Mouse (Mus musculus): Measurements from ENCODE around the gene Larp7. TPM values are rescaled to one million over a fixed set of nuclear protein-coding genes. Genes with fewer than 3 reads are reported as not detected.

Gene Larp7
- 25.3 and 26.0 TPM in 2 replicates for polyA plus RNA-seq (2015; fragmentation: Nextera tagmentation; extraction: Ambion mirVana)

DNA sequence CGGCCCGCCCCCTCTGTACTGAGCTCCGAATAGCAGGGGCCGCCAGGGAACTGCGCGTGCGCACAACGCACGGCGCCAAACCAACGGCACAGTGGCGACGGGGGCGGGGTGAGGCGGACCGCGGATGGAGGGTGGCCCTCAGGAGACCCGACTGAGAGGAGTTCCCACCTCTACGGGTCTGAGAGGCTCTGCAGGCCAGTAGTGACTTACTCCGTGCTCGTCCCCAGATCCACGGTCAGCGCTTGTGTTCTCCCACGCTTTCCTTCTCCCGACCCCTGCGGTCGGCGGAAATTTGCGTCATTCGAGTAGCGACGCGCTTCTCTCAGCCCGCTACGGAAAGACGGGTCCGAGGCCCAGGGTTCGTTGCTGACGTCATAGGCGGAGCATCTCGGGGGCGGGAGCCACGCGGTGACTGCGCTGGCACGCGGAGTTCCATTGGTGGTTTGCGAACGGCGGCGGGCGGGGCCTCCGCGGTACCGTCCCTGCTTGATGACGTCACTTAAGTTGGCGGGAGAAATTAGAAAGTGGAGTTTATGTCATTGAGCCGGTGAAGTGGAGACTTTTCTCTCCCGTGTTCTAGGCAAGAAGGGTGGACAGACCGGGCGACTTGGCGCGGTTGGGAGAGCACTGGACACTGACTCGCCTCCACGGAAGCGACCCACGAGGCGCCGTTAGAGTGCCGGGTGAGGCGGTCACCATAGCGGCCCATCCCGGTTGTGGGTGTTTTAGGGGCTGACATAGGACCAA, at the start of gene Larp7, which contains the start of gene Zgrf1:
Gene Larp7, minus strand, starts transcription at position 377 of the 747 bp plus-strand sequence.
Gene Zgrf1, plus strand, starts transcription at position 517 of the 747 bp plus-strand sequence.
- H3K36me3 ChIP-seq (replicated peaks), result no peaks in the 10 kb centered on the region
- peak; percentile 99 for ATAC-seq (replicated peaks)
- under 1% methylated on average over 73 of the region's 73 CpGs for WGBS

DNA sequence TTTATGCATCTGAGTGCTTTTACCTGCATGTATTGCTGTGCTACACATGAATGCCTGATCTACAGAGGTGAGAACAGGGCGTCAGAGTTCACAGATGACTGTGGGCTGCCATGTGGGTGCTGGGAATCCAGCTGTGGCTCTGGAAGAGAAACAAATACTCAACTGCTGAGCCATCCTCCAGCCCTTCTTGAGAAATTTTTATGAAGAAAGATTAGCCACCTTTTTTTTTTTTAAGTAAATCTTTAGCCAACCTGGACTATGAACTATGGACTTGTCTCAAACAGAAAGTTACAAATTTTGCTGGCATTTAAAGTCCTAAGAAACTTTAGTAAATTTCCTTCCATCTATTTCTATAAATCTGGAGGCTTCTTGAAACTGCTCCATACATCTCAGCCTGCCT, 44.0 kb upstream of the Larp7 start:
- Histone ChIP-seq H3K4me2 (no peak overlapping the region), H3K27me3 (replicated peaks) (no peaks in the 10 kb centered on the region), H3K9me3 (no peaks in the 10 kb centered on the region), H3K4me1 (no peaks in the 10 kb centered on the region), H3K4me3 (no peak overlapping the region), H3K27ac (no peak overlapping the region), H3K36me3 (replicated peaks) (no peaks in the 10 kb centered on the region), H3K9ac (no peak overlapping the region)
- 90% methylated on average over 1 of the region's 1 CpGs for WGBS
- no peak for ATAC-seq (replicated peaks)

More for the DNA sequence above, at the start of gene Larp7, which contains the start of gene Zgrf1:
- Histone ChIP-seq H3K4me2 (peak within 1 kb of the TSS; percentile 85), H3K4me3 (peak within 1 kb of the TSS; percentile 74), H3K9ac (peak within 1 kb of the TSS; percentile 67), H3K27ac (peak within 1 kb of the TSS; percentile 95), H3K4me1 (peaks cover 7% of the 10 kb centered on the region), H3K27me3 (replicated peaks) (no peaks in the 10 kb centered on the region), H3K9me3 (no peaks in the 10 kb centered on the region)

GRCm38 (mm10) chr3:127572557-127572956, 19.4 kb upstream of the Larp7 start:
- ATAC-seq (replicated peaks), result no peak
- H3K9me3 ChIP-seq, result no peaks in the 10 kb centered on the region
- no peak overlapping the region for H3K4me2 ChIP-seq
- WGBS, result 61% methylated on average over 4 of the region's 4 CpGs
- no peaks in the 10 kb centered on the region for H3K4me1 ChIP-seq
- no peak overlapping the region for H3K27ac ChIP-seq
- H3K4me3 ChIP-seq, result no peak overlapping the region
- H3K27me3 ChIP-seq (replicated peaks), result no peaks in the 10 kb centered on the region
- H3K36me3 ChIP-seq (replicated peaks), result no peaks in the 10 kb centered on the region
- H3K9ac ChIP-seq, result no peak overlapping the region

- H3K4me3 ChIP-seq, result no peak overlapping the region
- no peak for ATAC-seq (replicated peaks)
- whole genome bisulfite sequencing, result 76% methylated on average over 3 of the region's 3 CpGs
Measured at GRCm38 (mm10) chr3:127565129-127565528, 12.0 kb upstream of the Larp7 start.

DNA sequence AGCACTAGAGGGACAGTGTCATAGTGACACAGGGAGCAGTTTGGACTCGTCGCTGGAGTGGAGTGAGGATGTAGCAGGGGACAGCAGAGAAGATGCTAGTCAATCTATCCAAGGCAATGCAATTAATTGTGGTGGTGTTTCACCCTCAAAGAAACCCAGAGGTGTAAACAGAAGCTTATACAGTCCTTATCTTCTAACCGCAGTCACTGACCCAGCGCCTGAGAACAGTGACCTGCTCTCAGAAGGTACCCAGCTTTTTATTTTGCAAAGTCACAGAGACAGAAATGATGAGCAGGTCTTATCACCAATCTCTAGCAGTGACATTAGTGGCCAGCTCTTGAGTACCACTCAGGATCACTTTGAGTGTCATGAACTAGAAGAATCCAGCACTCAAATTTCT, 9.8 kb upstream of the Larp7 start:
- Histone ChIP-seq H3K27ac (no peak overlapping the region), H3K9me3 (no peaks in the 10 kb centered on the region), H3K4me3 (no peak overlapping the region), H3K4me1 (no peaks in the 10 kb centered on the region), H3K4me2 (no peak overlapping the region), H3K27me3 (replicated peaks) (no peaks in the 10 kb centered on the region), H3K9ac (no peak overlapping the region), H3K36me3 (replicated peaks) (no peaks in the 10 kb centered on the region)
- 98% methylated on average over 4 of the region's 4 CpGs for WGBS
- ATAC-seq (replicated peaks), result no peak

More at GRCm38 (mm10) chr3:127565129-127565528, 12.0 kb upstream of the Larp7 start:
- Histone ChIP-seq H3K36me3 (replicated peaks) (no peaks in the 10 kb centered on the region), H3K4me1 (no peaks in the 10 kb centered on the region), H3K9ac (no peak overlapping the region), H3K4me2 (no peak overlapping the region), H3K27me3 (replicated peaks) (no peaks in the 10 kb centered on the region), H3K9me3 (no peaks in the 10 kb centered on the region), H3K27ac (no peak overlapping the region)

GRCm38 (mm10) chr3:127558201-127558600, 5.1 kb upstream of the Larp7 start:
- Histone ChIP-seq H3K4me3 (no peak overlapping the region), H3K4me2 (no peak overlapping the region), H3K27me3 (replicated peaks) (no peaks in the 10 kb centered on the region), H3K36me3 (replicated peaks) (no peaks in the 10 kb centered on the region), H3K9me3 (no peaks in the 10 kb centered on the region), H3K9ac (no peak overlapping the region), H3K27ac (no peak overlapping the region), H3K4me1 (peaks cover 7% of the 10 kb centered on the region)
- no peak for ATAC-seq (replicated peaks)

DNA sequence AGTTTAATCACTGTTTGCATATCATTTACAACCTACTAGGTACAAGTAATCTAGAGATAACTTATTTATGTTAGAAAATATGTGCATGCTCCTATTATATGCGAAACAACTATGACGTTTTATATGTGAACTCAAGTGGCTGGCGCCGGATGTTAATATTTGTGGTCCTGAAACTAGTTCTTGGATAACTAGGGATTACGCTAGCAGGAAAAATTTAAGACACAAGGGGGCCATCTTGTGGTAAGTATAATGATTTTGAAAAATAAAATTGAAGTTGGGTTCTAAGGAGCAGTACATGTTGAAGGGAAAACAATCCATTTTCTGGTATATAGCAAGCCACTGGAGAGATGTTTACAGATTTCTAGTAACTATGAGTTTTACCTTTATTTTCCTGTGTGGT, 1.6 kb upstream of the Larp7 start:
- Histone ChIP-seq H3K27ac (no peak overlapping the region), H3K36me3 (replicated peaks) (no peaks in the 10 kb centered on the region), H3K9ac (no peak overlapping the region), H3K4me2 (peak overlapping the region; percentile 20; the same call in 1 of the 2 replicates), H3K4me1 (peaks cover 7% of the 10 kb centered on the region), H3K4me3 (no peak overlapping the region), H3K9me3 (no peaks in the 10 kb centered on the region), H3K27me3 (replicated peaks) (no peaks in the 10 kb centered on the region)
- ATAC-seq (replicated peaks), result no peak
- WGBS, result 67% methylated on average over 5 of the region's 5 CpGs

DNA sequence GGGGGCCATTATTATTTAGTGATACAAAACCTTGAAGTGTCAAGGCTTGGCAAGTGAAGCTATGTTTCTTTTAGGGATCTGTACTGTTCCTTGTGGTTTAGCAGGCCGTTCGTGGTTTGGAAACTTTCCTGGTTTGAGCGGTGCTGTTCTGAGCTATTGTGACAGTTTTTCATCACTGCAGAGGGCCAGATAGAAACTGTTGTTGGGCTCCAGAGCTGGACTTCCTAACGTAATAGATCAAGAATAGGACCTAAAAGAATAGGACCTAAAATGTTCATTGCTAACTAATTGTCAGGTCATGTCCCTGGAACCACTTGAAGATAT, 533 bp upstream of the Larp7 start:
- peaks cover 7% of the 10 kb centered on the region for H3K4me1 ChIP-seq
- no peak overlapping the region for H3K27ac ChIP-seq
- H3K27me3 ChIP-seq (replicated peaks), result no peaks in the 10 kb centered on the region
- H3K9ac ChIP-seq, result peak overlapping the region; percentile 42
- peak overlapping the region; percentile 74 for H3K4me3 ChIP-seq
- no peaks in the 10 kb centered on the region for H3K9me3 ChIP-seq
- WGBS, result 2% methylated on average over 4 of the region's 4 CpGs
- H3K4me2 ChIP-seq, result peak overlapping the region; percentile 85
- ATAC-seq (replicated peaks), result no peak
- H3K36me3 ChIP-seq (replicated peaks), result no peaks in the 10 kb centered on the region

GRCm38 (mm10) chr3:127552434-127552972, 646 bp downstream of the Larp7 start:
- Histone ChIP-seq H3K27ac (peak overlapping the region; percentile 95; the same call in 1 of the 2 replicates), H3K9me3 (no peaks in the 10 kb centered on the region)
- 6% methylated on average over 12 of the region's 13 CpGs for WGBS

DNA sequence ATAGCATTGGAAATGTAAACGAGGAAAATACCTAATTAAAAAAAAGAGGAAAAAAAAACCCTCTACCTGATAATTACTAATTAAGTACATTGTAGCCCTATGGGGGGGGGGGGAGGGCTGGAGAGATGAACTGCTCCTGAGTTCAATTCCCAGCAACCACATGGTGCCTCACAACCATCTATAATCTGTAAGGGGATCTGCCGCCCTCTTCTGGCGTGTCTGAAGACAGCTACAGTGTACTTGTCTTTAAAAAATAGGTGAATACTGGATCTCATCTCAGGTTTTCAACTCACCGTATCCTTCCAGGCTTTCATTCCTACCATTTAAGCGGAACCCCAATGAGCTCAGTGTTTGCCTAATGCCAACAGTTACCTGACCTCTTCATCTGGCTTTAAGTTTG, 5.3 kb downstream of the Larp7 start:
- no peak overlapping the region for H3K27ac ChIP-seq
- no peaks in the 10 kb centered on the region; the same call in 1 of the 2 replicates for H3K36me3 ChIP-seq (replicated peaks)
- 25% methylated on average over 5 of the region's 5 CpGs for WGBS
- H3K4me2 ChIP-seq, result no peak overlapping the region
- no peak overlapping the region for H3K4me3 ChIP-seq
- no peaks in the 10 kb centered on the region for H3K4me1 ChIP-seq
- no peaks in the 10 kb centered on the region for H3K9me3 ChIP-seq
- H3K27me3 ChIP-seq (replicated peaks), result no peaks in the 10 kb centered on the region
- no peak overlapping the region for H3K9ac ChIP-seq
- no peak for ATAC-seq (replicated peaks)

More at GRCm38 (mm10) chr3:127552434-127552972, 646 bp downstream of the Larp7 start:
- peaks cover 7% of the 10 kb centered on the region for H3K4me1 ChIP-seq
- peak overlapping the region; percentile 74 for H3K4me3 ChIP-seq
- H3K4me2 ChIP-seq, result peak overlapping the region; percentile 62
- no peak for ATAC-seq (replicated peaks)
- H3K36me3 ChIP-seq (replicated peaks), result no peaks in the 10 kb centered on the region
- H3K27me3 ChIP-seq (replicated peaks), result no peaks in the 10 kb centered on the region
- H3K9ac ChIP-seq, result peak overlapping the region; percentile 67; the same call in 1 of the 2 replicates

- no peaks in the 10 kb centered on the region; the same call in 1 of the 2 replicates for H3K36me3 ChIP-seq (replicated peaks)
Measured at GRCm38 (mm10) chr3:127544610-127545121, 8.5 kb downstream of the Larp7 start.

GRCm38 (mm10) chr3:127543976-127544375, 9.2 kb downstream of the Larp7 start:
- H3K36me3 ChIP-seq (replicated peaks), result peaks cover 2% of the 10 kb centered on the region; the same call in 1 of the 2 replicates
- WGBS, result 77% methylated on average over 4 of the region's 4 CpGs
- H3K4me2 ChIP-seq, result no peak overlapping the region
- H3K9ac ChIP-seq, result no peak overlapping the region
- H3K4me1 ChIP-seq, result no peaks in the 10 kb centered on the region
- H3K27ac ChIP-seq, result no peak overlapping the region
- no peaks in the 10 kb centered on the region for H3K9me3 ChIP-seq
- H3K27me3 ChIP-seq (replicated peaks), result no peaks in the 10 kb centered on the region
- no peak overlapping the region for H3K4me3 ChIP-seq
- no peak for ATAC-seq (replicated peaks)

More at GRCm38 (mm10) chr3:127544610-127545121, 8.5 kb downstream of the Larp7 start:
- no peaks in the 10 kb centered on the region for H3K9me3 ChIP-seq
- no peak overlapping the region for H3K27ac ChIP-seq
- no peak overlapping the region for H3K9ac ChIP-seq
- no peak overlapping the region for H3K4me2 ChIP-seq
- H3K27me3 ChIP-seq (replicated peaks), result no peaks in the 10 kb centered on the region
- 22% methylated on average over 5 of the region's 5 CpGs for whole genome bisulfite sequencing
- H3K4me1 ChIP-seq, result no peaks in the 10 kb centered on the region
- ATAC-seq (replicated peaks), result no peak
- H3K4me3 ChIP-seq, result no peak overlapping the region

Data from midbrain, embryonic 15.5 days (tissue).